Mouse (Mus musculus): ENCODE results near the gene Olfr1424. TPM values are rescaled to one million over a fixed set of nuclear protein-coding genes. Genes with fewer than 3 reads are reported as not detected.

Gene Olfr1424
- polyA plus RNA-seq, 1 experiment from 2014 or later: not detected

- H3K9ac ChIP-seq (ENCODE audit: low read length): no peak overlapping the region
- H3K27me3 ChIP-seq (ENCODE audit: control insufficient read depth, insufficient read depth, low read depth, low read length): no peaks in the 10 kb centered on the region
- WGBS: 19% methylated on average over 2 of the region's 2 CpGs
- no peak for ATAC-seq (ENCODE audit: low read depth)
- no peak overlapping the region for H3K4me2 ChIP-seq (ENCODE audit: low read depth, low read length)
- no peaks in the 10 kb centered on the region for H3K4me1 ChIP-seq (replicated peaks; ENCODE audit: control insufficient read depth, insufficient read depth, low read length)
- H3K4me3 ChIP-seq (ENCODE audit: low read length): no peak overlapping the region
- no peaks in the 10 kb centered on the region for H3K36me3 ChIP-seq (ENCODE audit: control insufficient read depth, insufficient read depth, low read length)
- H3K27ac ChIP-seq (ENCODE audit: low read length): no peak overlapping the region
- H3K9me3 ChIP-seq (ENCODE audit: control insufficient read depth, low read length): no peaks in the 10 kb centered on the region
Measured at GRCm38 (mm10) chr19:12026606-12027005, 35.9 kb downstream of the Olfr1424 start.

GRCm38 (mm10) chr19:12025333-12025732 is 37.1 kb downstream of the Olfr1424 start:
- peak; percentile 61 for ATAC-seq (ENCODE audit: low read depth)
- no peaks in the 10 kb centered on the region for H3K9me3 ChIP-seq (ENCODE audit: control insufficient read depth, low read length)
- H3K4me2 ChIP-seq (ENCODE audit: low read depth, low read length): no peak overlapping the region
- no peaks in the 10 kb centered on the region for H3K36me3 ChIP-seq (ENCODE audit: control insufficient read depth, insufficient read depth, low read length)
- no peak overlapping the region for H3K9ac ChIP-seq (ENCODE audit: low read length)
- H3K27me3 ChIP-seq (ENCODE audit: control insufficient read depth, insufficient read depth, low read depth, low read length): no peaks in the 10 kb centered on the region
- 66% methylated on average over 3 of the region's 3 CpGs for WGBS
- H3K27ac ChIP-seq (ENCODE audit: low read length): no peak overlapping the region
- H3K4me1 ChIP-seq (replicated peaks; ENCODE audit: control insufficient read depth, insufficient read depth, low read length): no peaks in the 10 kb centered on the region
- no peak overlapping the region for H3K4me3 ChIP-seq (ENCODE audit: low read length)

DNA sequence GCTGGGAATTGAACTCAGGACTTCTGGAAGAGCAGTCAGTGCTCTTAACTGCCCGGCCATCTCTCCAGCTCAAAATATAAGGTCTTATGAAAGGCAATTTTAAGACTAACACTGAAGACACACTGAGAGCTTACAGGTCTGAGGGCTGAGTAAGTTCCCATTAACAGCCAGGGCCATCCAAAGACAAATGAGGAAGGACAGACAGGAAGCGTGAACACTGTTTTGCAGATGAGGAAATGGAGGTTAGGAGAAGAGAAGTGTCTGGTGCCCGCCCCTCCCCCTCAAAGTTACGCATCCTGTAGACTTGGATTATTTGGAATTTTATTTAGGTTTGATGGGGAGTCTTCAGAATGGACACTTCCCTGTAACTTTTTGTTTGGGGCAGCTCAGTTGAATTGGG is 38.3 kb downstream of the Olfr1424 start:
- Histone ChIP-seq H3K4me2 (ENCODE audit: low read depth, low read length) (no peak overlapping the region), H3K4me1 (replicated peaks; ENCODE audit: control insufficient read depth, insufficient read depth, low read length) (no peaks in the 10 kb centered on the region), H3K27me3 (ENCODE audit: control insufficient read depth, insufficient read depth, low read depth, low read length) (no peaks in the 10 kb centered on the region), H3K4me3 (ENCODE audit: low read length) (no peak overlapping the region), H3K36me3 (ENCODE audit: control insufficient read depth, insufficient read depth, low read length) (no peaks in the 10 kb centered on the region), H3K9ac (ENCODE audit: low read length) (no peak overlapping the region), H3K9me3 (ENCODE audit: control insufficient read depth, low read length) (no peaks in the 10 kb centered on the region), H3K27ac (ENCODE audit: low read length) (no peak overlapping the region)
- no peak for ATAC-seq (ENCODE audit: low read depth)
- WGBS: 75% methylated on average over 4 of the region's 4 CpGs

DNA sequence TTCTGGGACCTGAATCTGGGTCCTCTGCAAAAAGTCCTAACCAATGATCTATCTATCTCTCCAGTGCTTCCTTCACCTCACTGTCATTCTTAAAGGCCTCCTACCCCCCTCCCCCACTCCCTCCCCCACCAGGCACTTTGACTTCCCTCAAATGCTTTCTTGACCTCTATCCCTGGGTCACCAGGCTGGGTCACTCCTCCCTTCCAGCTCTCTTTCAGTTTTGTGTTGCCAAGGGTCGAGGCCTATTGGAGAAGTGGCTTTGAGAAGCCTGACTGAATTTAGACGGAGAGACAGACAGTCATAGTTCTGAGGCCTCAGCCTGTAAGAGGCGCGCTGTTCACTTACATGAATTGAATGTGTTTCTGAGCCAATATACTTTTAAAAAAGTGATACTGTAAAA is 46.3 kb downstream of the Olfr1424 start:
- Histone ChIP-seq H3K4me2 (ENCODE audit: low read depth, low read length) (no peak overlapping the region), H3K9ac (ENCODE audit: low read length) (no peak overlapping the region), H3K4me1 (replicated peaks; ENCODE audit: control insufficient read depth, insufficient read depth, low read length) (0 out of 2 replicates have a peak, but pooled peaks cover 4% of the 10 kb centered on the region), H3K4me3 (ENCODE audit: low read length) (no peak overlapping the region), H3K27me3 (ENCODE audit: control insufficient read depth, insufficient read depth, low read depth, low read length) (no peaks in the 10 kb centered on the region), H3K9me3 (ENCODE audit: control insufficient read depth, low read length) (no peaks in the 10 kb centered on the region), H3K27ac (ENCODE audit: low read length) (no peak overlapping the region), H3K36me3 (ENCODE audit: control insufficient read depth, insufficient read depth, low read length) (no peaks in the 10 kb centered on the region)
- no peak for ATAC-seq (ENCODE audit: low read depth)
- 82% methylated on average over 4 of the region's 4 CpGs for WGBS

DNA sequence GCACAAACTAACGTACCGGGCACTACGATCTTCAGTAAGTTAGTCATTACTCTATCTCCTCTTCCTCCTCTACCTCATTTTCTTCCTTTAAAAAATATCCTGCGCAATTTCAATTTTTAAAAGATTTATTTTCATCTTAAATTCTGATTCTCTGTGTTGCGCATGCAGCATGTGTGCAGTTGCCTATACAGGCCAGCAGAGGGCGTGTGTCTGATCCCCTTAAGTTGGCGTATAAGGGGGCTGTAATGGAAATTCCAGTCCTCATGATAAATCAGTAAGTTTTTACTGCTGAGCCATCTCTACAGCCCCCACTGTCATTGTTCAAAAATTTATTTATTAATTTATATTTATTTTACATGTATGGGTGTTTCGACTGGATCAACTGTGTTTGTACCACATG is 46.8 kb downstream of the Olfr1424 start:
- Histone ChIP-seq H3K27me3 (ENCODE audit: control insufficient read depth, insufficient read depth, low read depth, low read length) (no peaks in the 10 kb centered on the region), H3K9ac (ENCODE audit: low read length) (no peak overlapping the region), H3K36me3 (ENCODE audit: control insufficient read depth, insufficient read depth, low read length) (no peaks in the 10 kb centered on the region), H3K4me1 (replicated peaks; ENCODE audit: control insufficient read depth, insufficient read depth, low read length) (0 out of 2 replicates have a peak, but pooled peaks cover 4% of the 10 kb centered on the region), H3K4me2 (ENCODE audit: low read depth, low read length) (no peak overlapping the region), H3K9me3 (ENCODE audit: control insufficient read depth, low read length) (no peaks in the 10 kb centered on the region), H3K27ac (ENCODE audit: low read length) (no peak overlapping the region), H3K4me3 (ENCODE audit: low read length) (no peak overlapping the region)
- 72% methylated on average over 8 of the region's 8 CpGs for WGBS
- ATAC-seq (ENCODE audit: low read depth): no peak

GRCm38 (mm10) chr19:12013228-12013627 is 49.3 kb downstream of the Olfr1424 start:
- H3K9ac ChIP-seq (ENCODE audit: low read length): peak overlapping the region; percentile 50
- no peak overlapping the region for H3K27ac ChIP-seq (ENCODE audit: low read length)
- H3K4me2 ChIP-seq (ENCODE audit: low read depth, low read length): peak overlapping the region; percentile 78
- H3K36me3 ChIP-seq (ENCODE audit: control insufficient read depth, insufficient read depth, low read length): no peaks in the 10 kb centered on the region
- H3K4me1 ChIP-seq (replicated peaks; ENCODE audit: control insufficient read depth, insufficient read depth, low read length): peaks cover 4% of the 10 kb centered on the region; the same call in 1 of the 2 replicates
- no peak for ATAC-seq (ENCODE audit: low read depth)
- no peaks in the 10 kb centered on the region for H3K9me3 ChIP-seq (ENCODE audit: control insufficient read depth, low read length)
- 0% methylated on average over 11 of the region's 12 CpGs for WGBS
- peak overlapping the region; percentile 76 for H3K4me3 ChIP-seq (ENCODE audit: low read length)
- H3K27me3 ChIP-seq (ENCODE audit: control insufficient read depth, insufficient read depth, low read depth, low read length): no peaks in the 10 kb centered on the region

DNA sequence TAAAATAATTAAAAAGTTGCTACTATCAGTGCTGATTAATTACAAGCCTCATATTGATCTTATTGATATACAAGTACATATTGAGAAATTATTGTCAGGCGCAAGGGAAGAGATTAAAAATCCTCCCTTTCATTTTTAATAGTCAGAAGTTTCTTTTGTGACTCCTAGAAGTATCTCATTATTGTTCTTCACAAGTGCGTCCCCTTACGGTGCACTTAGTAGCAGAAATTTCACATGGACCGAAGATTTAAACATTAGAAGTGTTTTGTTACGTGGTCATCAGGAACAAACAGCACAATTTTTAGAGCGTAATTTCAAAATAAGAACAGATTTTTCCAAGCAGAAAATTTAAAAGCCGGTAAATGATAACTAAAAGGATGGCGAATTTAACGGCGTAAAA is 49.9 kb downstream of the Olfr1424 start:
- no peak for ATAC-seq (ENCODE audit: low read depth)
- Histone ChIP-seq H3K4me2 (ENCODE audit: low read depth, low read length) (peak overlapping the region; percentile 78), H3K9ac (ENCODE audit: low read length) (peak overlapping the region; percentile 50), H3K27ac (ENCODE audit: low read length) (no peak overlapping the region), H3K4me3 (ENCODE audit: low read length) (peak overlapping the region; percentile 76), H3K4me1 (replicated peaks; ENCODE audit: control insufficient read depth, insufficient read depth, low read length) (peaks cover 7% of the 10 kb centered on the region; the same call in 1 of the 2 replicates), H3K9me3 (ENCODE audit: control insufficient read depth, low read length) (no peaks in the 10 kb centered on the region), H3K36me3 (ENCODE audit: control insufficient read depth, insufficient read depth, low read length) (no peaks in the 10 kb centered on the region), H3K27me3 (ENCODE audit: control insufficient read depth, insufficient read depth, low read depth, low read length) (no peaks in the 10 kb centered on the region)
- WGBS: 1% methylated on average over 10 of the region's 10 CpGs

GRCm38 (mm10) chr19:12011560-12012556 is 50.6 kb downstream of the Olfr1424 start:
- Histone ChIP-seq H3K9me3 (ENCODE audit: control insufficient read depth, low read length) (no peaks in the 10 kb centered on the region), H3K4me2 (ENCODE audit: low read depth, low read length) (peak overlapping the region; percentile 78), H3K4me3 (ENCODE audit: low read length) (peak overlapping the region; percentile 76), H3K9ac (ENCODE audit: low read length) (peak overlapping the region; percentile 79), H3K27ac (ENCODE audit: low read length) (peak overlapping the region; percentile 85), H3K27me3 (ENCODE audit: control insufficient read depth, insufficient read depth, low read depth, low read length) (no peaks in the 10 kb centered on the region), H3K36me3 (ENCODE audit: control insufficient read depth, insufficient read depth, low read length) (no peaks in the 10 kb centered on the region), H3K4me1 (replicated peaks; ENCODE audit: control insufficient read depth, insufficient read depth, low read length) (peaks cover 14% of the 10 kb centered on the region)
- ATAC-seq (ENCODE audit: low read depth): peak; percentile 85
- under 1% methylated on average over 49 of the region's 49 CpGs for WGBS

GRCm38 (mm10) chr19:12010916-12011559 is 51.4 kb downstream of the Olfr1424 start:
- Histone ChIP-seq H3K36me3 (ENCODE audit: control insufficient read depth, insufficient read depth, low read length) (no peaks in the 10 kb centered on the region), H3K27me3 (ENCODE audit: control insufficient read depth, insufficient read depth, low read depth, low read length) (no peaks in the 10 kb centered on the region), H3K9me3 (ENCODE audit: control insufficient read depth, low read length) (no peaks in the 10 kb centered on the region), H3K9ac (ENCODE audit: low read length) (peak overlapping the region; percentile 79), H3K4me1 (replicated peaks; ENCODE audit: control insufficient read depth, insufficient read depth, low read length) (peaks cover 17% of the 10 kb centered on the region), H3K4me3 (ENCODE audit: low read length) (peak overlapping the region; percentile 76), H3K4me2 (ENCODE audit: low read depth, low read length) (peak overlapping the region; percentile 78), H3K27ac (ENCODE audit: low read length) (peak overlapping the region; percentile 92)
- ATAC-seq (ENCODE audit: low read depth): peak; percentile 41
- WGBS: under 1% methylated on average over 26 of the region's 26 CpGs

Measured in lung, embryonic 16.5 days (tissue).